Mouse (Mus musculus): ENCODE data around the gene Ercc6l.

DNA sequence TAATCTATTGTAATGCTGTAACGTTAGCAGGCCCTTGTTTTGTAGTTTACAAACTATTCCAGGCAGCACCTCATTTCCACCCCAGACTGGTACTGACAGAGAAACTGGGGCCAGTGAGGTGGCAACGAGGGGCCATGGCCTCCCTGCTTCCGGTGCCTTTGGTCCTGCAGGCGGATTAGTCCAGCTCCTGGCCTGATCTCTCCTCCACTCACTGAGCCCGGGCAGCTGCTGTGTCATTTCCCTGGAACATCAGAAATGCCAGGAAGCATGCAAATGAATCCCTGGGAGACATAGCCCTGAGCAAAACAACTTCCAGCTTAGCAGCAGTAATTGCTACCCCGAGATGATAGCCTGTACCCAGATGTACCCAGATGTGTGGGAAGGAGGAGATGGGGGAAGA, 10.1 kb upstream of the Ercc6l start:
- TF ChIP-seq CTCF (IDR thresholded peaks at IDR 0.05; ENCODE audit: borderline replicate concordance, insufficient read depth, low read length) (no peak), POLR2A (IDR thresholded peaks at IDR 0.05; ENCODE audit: low read depth, low read length) (no peak)
